Mouse (Mus musculus) limb, embryonic 15.5 days (tissue): ENCODE results near the gene Gstt3. TPM values are rescaled to one million over a fixed set of nuclear protein-coding genes. Genes with fewer than 3 reads are reported as not detected.
A peak's percentile ranks its signal among the peaks of the same experiment; 100 is the strongest.
"Not testable (repeated sequence)": the region's sequence is repeated elsewhere in the genome, so short reads cannot be mapped to it uniquely, and the experiment has no call there.

ENCODE experiments used
- ATAC-seq: fragments of 200-750 bp; cut with Nextera tagmentation; 2 replicates; pipeline ENCODE4 v1.8.0; 2017; ENCODE audit warnings: low read depth, moderate TSS enrichment; ENCODE audit not compliant: insufficient number of reproducible peaks, low FRiP score, low TSS enrichment
- H3K27ac ChIP-seq: fragments of 300-500 bp; sonication (generic); 2 replicates; pipeline ENCODE4 v1.5.1; 2015; ENCODE audit warnings: moderate library complexity, mild to moderate bottlenecking, inconsistent platforms
- H3K27me3 ChIP-seq: fragments of 300-500 bp; sonication (generic); 2 replicates; pipeline ENCODE4 v1.6.1; 2015; ENCODE audit warnings: inconsistent platforms
- H3K36me3 ChIP-seq: fragments of 300-500 bp; sonication (generic); 2 replicates; pipeline ENCODE4 v1.6.1; 2015; ENCODE audit warnings: inconsistent platforms
- H3K4me1 ChIP-seq: fragments of 300-500 bp; sonication (generic); 2 replicates; pipeline ENCODE4 v1.6.1; 2015; ENCODE audit warnings: inconsistent platforms
- H3K4me2 ChIP-seq: fragments of 300-500 bp; sonication (generic); 2 replicates; pipeline ENCODE4 v1.6.1; 2015; ENCODE audit warnings: mild to moderate bottlenecking, inconsistent platforms
- H3K4me3 ChIP-seq: fragments of 300-500 bp; sonication (generic); 2 replicates; pipeline ENCODE4 v1.5.1; 2015; ENCODE audit warnings: mild to moderate bottlenecking, inconsistent platforms
- H3K9ac ChIP-seq: fragments of 300-500 bp; sonication (generic); 2 replicates; pipeline ENCODE4 v1.6.1; 2015; ENCODE audit warnings: inconsistent platforms
- H3K9me3 ChIP-seq: fragments of 300-500 bp; sonication (generic); 2 replicates; pipeline ENCODE4 v1.6.1; 2016; ENCODE audit warnings: inconsistent platforms
- WGBS: fragments of 180-500 bp; shearing (Covaris S2); methylation state at CpG from one replicate; pipeline ENCODE4 v1.1.7; 2015; 5-methylcytosine and 5-hydroxymethylcytosine counted together
- polyA plus RNA-seq: library from polyadenylated mRNA; unstranded; fragments of >200 nt; fragmentation: Nextera tagmentation; extraction: Ambion mirVana; gene quantifications from 2 replicates; pipeline ENCODE4 v1.2.1, GENCODE M21; 2015

The Gstt3 gene
- polyA plus RNA-seq, 1 experiment from 2014 or later = 33.1 TPM

DNA sequence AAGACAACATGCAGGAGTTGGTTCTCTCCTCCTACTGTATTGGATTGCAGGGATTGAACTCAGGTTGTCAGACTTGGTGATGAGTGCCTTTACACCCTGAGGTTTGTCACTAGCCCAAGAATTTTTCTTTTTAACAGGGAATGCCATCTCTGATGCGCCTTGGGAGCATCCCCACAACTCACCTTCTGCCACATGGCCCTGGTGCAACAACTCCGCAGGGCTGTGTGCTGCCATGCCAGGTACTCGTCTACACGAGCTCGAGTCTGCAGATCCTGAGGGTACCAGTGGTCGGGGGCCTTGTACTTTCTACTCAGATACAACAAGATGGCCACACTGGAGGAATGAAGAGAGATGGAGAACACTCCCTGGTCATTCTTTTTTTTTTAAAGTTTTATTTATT, 4.7 kb downstream of the Gstt3 start:
- 86% methylated on average over 6 of the region's 6 CpGs for WGBS
- Histone ChIP-seq H3K27me3 (no peaks in the 10 kb centered on the region), H3K36me3 (no peaks in the 10 kb centered on the region), H3K4me3 (no peak overlapping the region), H3K9ac (no peak overlapping the region), H3K4me2 (no peak overlapping the region), H3K4me1 (peaks cover 25% of the 10 kb centered on the region), H3K9me3 (no peaks in the 10 kb centered on the region), H3K27ac (no peak overlapping the region)
- ATAC-seq = no peak

DNA sequence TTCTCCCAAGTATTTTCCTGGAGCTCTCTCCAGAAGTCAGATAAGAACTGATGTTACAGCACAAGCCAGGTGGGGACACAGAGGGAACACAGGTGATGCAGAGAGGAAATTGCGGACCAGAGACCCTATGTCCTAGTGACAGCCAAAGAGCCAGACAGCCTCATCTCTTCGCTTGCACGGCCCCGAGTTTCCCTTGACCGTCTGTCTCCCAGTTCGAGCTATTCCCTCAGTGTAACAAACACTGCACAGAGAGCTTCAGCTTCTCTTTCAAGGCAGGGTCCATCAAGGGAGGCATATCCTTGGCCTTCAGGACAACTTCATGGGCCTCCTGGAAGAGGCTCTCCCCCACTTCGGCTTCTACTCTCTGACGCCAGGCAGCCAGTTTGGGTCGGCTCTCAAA, 6.6 kb downstream of the Gstt3 start:
- peaks cover 10% of the 10 kb centered on the region for H3K4me1 ChIP-seq
- H3K27ac ChIP-seq = no peak overlapping the region
- no peak overlapping the region for H3K4me3 ChIP-seq
- ATAC-seq = no peak
- WGBS = 87% methylated on average over 9 of the region's 9 CpGs
- no peak overlapping the region for H3K9ac ChIP-seq
- no peak overlapping the region for H3K4me2 ChIP-seq
- H3K27me3 ChIP-seq = no peaks in the 10 kb centered on the region
- H3K36me3 ChIP-seq = no peaks in the 10 kb centered on the region
- no peaks in the 10 kb centered on the region for H3K9me3 ChIP-seq

DNA sequence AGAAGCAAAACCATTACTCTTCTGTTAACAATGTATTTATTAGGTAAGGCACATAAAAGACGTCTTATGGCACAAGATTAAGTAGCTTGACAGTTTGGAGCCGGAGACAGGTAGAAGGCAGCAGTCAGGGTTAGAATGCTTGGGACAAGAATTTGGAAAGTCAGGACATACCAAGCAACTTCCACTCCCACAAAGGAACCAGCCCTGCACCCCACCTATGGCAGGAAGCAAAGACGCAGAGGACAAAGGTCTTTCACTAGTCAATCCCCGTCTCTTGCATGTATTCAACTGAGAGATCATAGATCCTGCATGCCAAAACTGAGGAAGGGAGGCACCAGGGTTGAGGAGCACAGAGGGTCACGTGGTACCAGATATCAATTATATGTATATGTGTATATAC, 7.1 kb downstream of the Gstt3 start:
- no peaks in the 10 kb centered on the region for H3K36me3 ChIP-seq
- WGBS = 85% methylated on average over 5 of the region's 5 CpGs
- no peak for ATAC-seq
- no peak overlapping the region for H3K27ac ChIP-seq
- no peak overlapping the region for H3K4me3 ChIP-seq
- no peak overlapping the region for H3K4me2 ChIP-seq
- H3K9ac ChIP-seq = no peak overlapping the region
- peaks cover 7% of the 10 kb centered on the region for H3K4me1 ChIP-seq
- no peaks in the 10 kb centered on the region for H3K9me3 ChIP-seq
- no peaks in the 10 kb centered on the region for H3K27me3 ChIP-seq

DNA sequence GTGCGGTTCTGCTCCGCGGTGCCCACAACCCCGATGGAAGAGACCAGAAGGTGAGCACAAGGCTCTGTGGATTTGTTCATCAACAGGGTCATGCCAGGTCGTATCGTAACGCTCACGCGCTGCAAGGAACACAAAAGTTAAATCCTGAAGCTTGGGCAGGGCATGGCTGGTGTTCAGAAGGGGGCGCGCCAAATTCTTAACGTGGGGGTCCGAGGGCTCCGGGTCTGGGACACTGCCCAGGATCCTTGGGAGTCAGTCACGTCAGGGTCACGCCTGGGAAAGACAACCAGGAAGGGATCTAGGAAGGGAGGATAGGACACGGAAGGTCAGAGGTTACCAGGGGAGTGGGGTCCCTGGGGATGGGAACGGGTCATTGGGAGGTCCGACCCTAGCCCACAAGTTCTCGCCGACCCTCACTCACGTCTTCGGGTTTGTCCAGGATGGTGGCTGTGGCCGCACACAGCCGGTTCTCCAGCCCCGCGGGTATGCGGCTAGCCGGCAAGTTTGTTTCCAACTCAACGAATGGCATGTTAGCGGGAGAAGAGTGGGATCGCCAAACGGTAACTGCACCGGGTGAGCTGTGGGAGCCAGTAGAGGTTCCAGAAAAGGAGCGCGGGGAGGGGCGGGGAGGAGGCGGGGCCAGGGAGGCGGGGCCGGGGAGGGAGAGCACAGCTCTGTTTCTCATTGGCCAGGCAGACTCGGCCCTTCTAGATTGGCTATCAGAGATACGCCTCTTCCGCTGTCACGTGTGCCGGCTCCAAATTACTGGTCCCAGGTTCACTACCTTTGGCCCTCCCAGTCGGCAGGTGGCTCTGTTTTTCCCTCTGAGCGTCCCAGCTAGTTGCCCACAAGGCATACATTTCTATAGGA, 8.2 kb downstream of the Gstt3 start, which contains the start of gene Ddt:
Ddt (minus strand) TSS at position 620 of the 870 bp plus-strand sequence.
- H3K27ac ChIP-seq = peak within 1 kb of the TSS; percentile 72; the same call in 1 of the 2 replicates
- no peaks in the 10 kb centered on the region for H3K27me3 ChIP-seq
- WGBS = under 1% methylated on average over 47 of the region's 47 CpGs
- peak; percentile 90 for ATAC-seq
- H3K4me2 ChIP-seq = peak within 1 kb of the TSS; percentile 97
- peak within 1 kb of the TSS; percentile 66 for H3K9ac ChIP-seq
- no peaks in the 10 kb centered on the region for H3K36me3 ChIP-seq
- no peaks in the 10 kb centered on the region for H3K9me3 ChIP-seq
- peaks cover 7% of the 10 kb centered on the region for H3K4me1 ChIP-seq
- H3K4me3 ChIP-seq = peak within 1 kb of the TSS; percentile 70

DNA sequence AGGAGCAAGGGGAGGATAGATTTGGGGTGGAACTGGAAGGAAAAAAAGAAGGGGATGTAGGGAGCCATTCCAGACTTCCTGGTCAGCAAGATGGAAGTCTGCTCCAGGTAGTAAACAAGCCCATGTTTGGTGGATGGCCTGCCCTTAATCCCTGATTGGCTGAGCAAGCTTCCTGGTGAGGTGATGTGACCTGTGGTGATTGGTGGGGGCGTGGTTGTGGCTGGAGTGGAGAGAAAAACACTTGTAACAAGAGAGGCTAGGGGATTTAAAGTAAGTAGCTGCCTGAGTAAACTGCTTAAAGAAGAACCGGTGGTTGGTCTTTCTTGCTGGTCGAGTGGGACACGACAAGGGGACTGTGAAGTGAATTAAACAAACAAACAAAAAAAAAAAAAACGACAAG, 13.5 kb downstream of the Gstt3 start:
- not testable (repeated sequence) for H3K9ac ChIP-seq, H3K36me3 ChIP-seq, H3K9me3 ChIP-seq, H3K4me2 ChIP-seq, H3K27ac ChIP-seq, H3K27me3 ChIP-seq, ATAC-seq, H3K4me3 ChIP-seq
- H3K4me1 ChIP-seq = peaks cover 20% of the 10 kb centered on the region
- 34% methylated on average over 5 of the region's 5 CpGs for WGBS

DNA sequence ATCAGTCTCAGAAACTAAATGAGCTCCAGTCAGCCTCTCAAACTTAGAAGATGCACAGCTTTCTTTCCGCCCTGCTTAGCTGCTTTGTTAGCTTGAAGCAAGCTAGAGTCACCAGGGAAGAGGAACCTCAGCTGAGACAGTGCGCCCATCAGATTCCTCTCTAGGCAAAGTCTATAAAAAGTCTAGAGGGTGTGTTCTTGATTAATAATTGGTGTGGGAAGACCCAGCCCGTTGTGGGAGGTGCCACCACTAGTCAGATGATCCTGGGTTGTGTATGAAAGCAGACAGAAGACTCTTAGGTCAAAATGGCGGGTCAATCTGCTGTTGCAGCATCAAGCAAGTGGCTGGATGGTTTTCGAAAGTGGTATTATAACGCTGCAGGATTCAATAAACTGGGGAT, 14.4 kb downstream of the Gstt3 start:
- WGBS = 83% methylated on average over 6 of the region's 6 CpGs

DNA sequence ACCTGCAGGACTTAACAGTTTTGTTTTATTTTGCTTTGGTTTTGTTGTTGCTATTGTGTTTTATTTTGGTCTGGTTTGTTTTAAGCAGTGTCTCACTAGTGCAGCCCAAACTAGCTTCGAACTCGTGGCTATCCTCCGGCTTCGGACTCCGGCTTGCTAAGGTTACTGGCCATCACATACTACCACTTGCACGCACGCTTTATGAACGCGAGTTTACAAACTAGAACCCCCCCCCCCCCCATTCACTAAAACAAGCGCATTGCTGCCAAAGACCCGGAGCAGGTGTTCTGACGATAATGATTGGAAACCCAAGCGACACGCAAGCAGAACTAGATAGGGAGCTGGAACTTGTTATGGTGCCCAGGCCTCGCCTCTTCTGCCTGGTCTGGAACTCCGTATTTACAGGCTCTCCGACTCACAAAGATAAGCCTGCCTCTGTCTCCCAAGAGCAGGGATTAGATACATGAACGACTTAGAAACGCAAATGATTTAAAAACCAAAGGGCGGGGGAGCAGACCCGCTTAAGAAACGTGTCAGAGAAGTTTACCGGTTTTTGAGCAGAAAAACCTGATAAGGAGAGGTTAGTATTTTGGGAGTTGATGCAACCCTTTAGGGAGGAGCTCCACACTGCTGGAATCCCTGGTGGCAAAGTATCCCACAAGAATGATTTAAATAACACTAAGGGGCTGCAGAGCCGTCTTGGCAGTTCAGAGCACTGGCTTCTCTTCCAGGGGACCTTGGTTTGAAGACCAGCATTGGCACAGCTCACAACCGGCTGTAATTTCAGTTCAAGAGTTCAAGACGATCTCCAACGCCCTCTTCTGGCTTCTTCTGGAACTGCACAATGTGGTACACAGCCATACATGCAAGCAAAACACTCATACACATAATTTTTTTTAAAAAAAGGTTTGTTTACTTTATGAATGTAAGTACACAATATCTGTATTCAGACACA, 16.4 kb downstream of the Gstt3 start:
- no peaks in the 10 kb centered on the region for H3K27me3 ChIP-seq
- ATAC-seq = peak; percentile 13; the same call in 1 of the 2 replicates
- H3K4me3 ChIP-seq = peak overlapping the region; percentile 96
- peaks cover 16% of the 10 kb centered on the region for H3K4me1 ChIP-seq
- no peaks in the 10 kb centered on the region; the same call in 1 of the 2 replicates for H3K36me3 ChIP-seq
- 1% methylated on average over 27 of the region's 27 CpGs for WGBS
- H3K27ac ChIP-seq = peak overlapping the region; percentile 57; the same call in 1 of the 2 replicates
- no peaks in the 10 kb centered on the region for H3K9me3 ChIP-seq
- no peak overlapping the region for H3K9ac ChIP-seq
- peak overlapping the region; percentile 76 for H3K4me2 ChIP-seq

More for the DNA sequence above, 14.4 kb downstream of the Gstt3 start:
- Histone ChIP-seq H3K9me3 (no peaks in the 10 kb centered on the region), H3K27ac (no peak overlapping the region), H3K4me2 (no peak overlapping the region), H3K27me3 (no peaks in the 10 kb centered on the region), H3K4me3 (no peak overlapping the region), H3K9ac (no peak overlapping the region), H3K36me3 (no peaks in the 10 kb centered on the region), H3K4me1 (peaks cover 16% of the 10 kb centered on the region)
- ATAC-seq = no peak

DNA sequence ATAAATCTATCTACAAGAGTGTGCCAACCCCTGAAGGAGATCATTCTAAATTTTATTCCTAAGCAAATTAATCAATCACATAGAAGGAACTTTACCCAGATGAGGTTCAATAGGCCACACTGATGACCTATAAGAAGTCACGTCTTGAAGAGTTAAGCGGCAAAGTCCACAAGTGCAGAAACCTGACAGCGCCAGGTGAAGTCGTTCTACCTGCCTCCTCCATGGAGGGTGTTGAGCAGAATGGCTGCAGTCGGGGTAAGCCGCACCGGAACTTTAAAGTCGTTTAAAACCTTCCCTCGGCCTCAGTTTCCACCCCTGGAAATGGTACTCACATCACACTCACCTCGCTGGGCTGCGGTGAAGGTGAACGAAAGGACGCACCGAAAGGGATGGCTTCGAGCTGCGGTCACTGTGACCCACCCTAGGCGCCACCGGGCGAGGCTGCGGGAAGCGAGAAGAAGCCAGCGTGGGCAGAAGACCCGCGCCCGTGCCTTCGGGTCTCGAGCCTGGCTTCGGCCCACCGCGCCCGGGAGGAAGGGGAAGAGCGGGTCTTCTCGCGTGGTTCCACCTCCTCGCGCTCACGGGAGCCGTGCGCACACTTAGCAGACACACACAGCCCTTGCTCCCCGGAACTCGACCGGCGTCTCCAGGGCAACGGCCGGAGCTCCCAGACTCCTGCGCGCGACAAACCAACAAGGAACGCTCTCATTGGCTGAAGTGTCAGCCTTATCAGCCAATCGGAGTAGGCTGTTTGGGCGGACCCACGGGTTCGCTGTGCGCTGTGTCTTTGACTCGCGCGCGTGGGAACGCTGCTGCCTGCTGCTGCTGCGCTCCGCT, 17.3 kb downstream of the Gstt3 start, which contains the start of gene Cabin1:
Cabin1 (minus strand) TSS at position 660 of the 837 bp plus-strand sequence.
- Histone ChIP-seq H3K27ac (peak within 1 kb of the TSS; percentile 67), H3K4me2 (peak within 1 kb of the TSS; percentile 76), H3K36me3 (no peaks in the 10 kb centered on the region; the same call in 1 of the 2 replicates), H3K4me3 (peak within 1 kb of the TSS; percentile 96), H3K9me3 (no peaks in the 10 kb centered on the region), H3K27me3 (no peaks in the 10 kb centered on the region), H3K4me1 (peaks cover 16% of the 10 kb centered on the region), H3K9ac (peak within 1 kb of the TSS; percentile 68)
- ATAC-seq = peak; percentile 95
- under 1% methylated on average over 61 of the region's 61 CpGs for WGBS

DNA sequence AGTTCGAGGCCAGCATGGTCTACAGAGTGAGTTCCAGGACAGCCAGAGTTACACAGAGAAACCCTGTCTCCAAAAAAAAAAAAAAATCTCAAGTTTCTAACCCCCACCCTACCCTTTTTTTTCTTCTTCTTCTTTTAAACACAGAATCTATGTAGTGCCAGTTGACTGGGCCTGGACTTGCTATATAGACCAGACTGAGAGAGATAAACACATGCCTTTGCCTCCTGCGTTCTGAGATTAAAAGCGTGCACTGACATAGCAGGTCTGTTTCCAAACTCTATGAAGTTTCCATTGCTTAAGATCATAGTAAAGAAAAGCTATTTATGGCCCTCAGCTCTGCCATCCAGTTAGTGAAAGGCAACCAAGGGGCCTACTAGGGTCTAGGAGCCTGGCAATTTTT, 18.8 kb downstream of the Gstt3 start:
- peaks cover 16% of the 10 kb centered on the region for H3K4me1 ChIP-seq
- no peaks in the 10 kb centered on the region for H3K9me3 ChIP-seq
- no peak overlapping the region for H3K9ac ChIP-seq
- no peak overlapping the region for H3K4me3 ChIP-seq
- WGBS = 95% methylated on average over 3 of the region's 3 CpGs
- ATAC-seq = no peak
- peaks cover 5% of the 10 kb centered on the region for H3K36me3 ChIP-seq
- no peak overlapping the region for H3K4me2 ChIP-seq
- no peaks in the 10 kb centered on the region for H3K27me3 ChIP-seq
- no peak overlapping the region for H3K27ac ChIP-seq

DNA sequence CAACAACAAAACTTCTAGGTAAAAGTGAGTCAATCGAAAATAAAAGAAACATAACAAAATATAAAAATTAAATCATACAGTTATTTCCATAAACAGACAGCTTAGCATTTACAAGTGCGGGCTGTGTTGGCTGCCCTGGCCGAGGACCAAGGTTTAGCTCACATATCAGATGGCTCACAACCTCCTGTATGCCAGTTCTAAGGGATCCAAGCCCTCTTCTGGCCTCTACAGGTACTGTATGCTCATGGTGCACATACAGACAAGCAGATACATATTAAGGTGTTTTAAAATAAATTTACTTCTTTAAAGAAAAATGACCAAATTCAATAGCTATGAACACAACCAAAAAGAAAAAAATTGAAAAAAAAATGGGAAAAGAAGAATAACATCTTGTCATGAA, 20.9 kb downstream of the Gstt3 start:
- H3K27ac ChIP-seq = no peak overlapping the region
- H3K4me2 ChIP-seq = no peak overlapping the region
- H3K9me3 ChIP-seq = no peaks in the 10 kb centered on the region
- no peaks in the 10 kb centered on the region for H3K27me3 ChIP-seq
- no peak overlapping the region for H3K4me3 ChIP-seq
- WGBS = 90% methylated on average over 3 of the region's 3 CpGs
- peaks cover 10% of the 10 kb centered on the region for H3K36me3 ChIP-seq
- no peak for ATAC-seq
- H3K4me1 ChIP-seq = peaks cover 16% of the 10 kb centered on the region
- H3K9ac ChIP-seq = no peak overlapping the region

DNA sequence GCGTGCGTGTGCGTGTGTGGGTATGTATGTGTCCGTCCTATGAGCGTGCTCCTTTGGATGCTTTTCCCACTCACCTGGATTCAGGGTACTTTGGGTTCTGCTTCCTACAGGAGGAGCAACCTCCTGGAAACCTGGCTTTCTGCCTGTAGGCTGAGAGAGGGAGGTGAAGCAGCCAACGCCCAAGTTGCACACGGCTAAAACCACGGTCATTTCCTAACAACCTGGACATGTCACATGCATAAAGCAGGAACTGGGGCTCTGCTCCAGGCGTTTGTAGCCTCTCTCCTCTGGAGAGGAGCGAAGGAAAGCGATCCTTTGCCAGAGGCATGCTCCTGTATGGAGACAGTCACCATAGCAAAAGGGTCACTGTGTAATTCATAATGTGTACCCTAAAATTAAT, 24.5 kb downstream of the Gstt3 start:
- Histone ChIP-seq H3K36me3 (peaks cover 46% of the 10 kb centered on the region), H3K4me2 (no peak overlapping the region), H3K9ac (no peak overlapping the region), H3K4me3 (no peak overlapping the region), H3K4me1 (no peaks in the 10 kb centered on the region), H3K9me3 (no peaks in the 10 kb centered on the region), H3K27ac (no peak overlapping the region), H3K27me3 (no peaks in the 10 kb centered on the region)
- no peak for ATAC-seq
- 88% methylated on average over 11 of the region's 11 CpGs for WGBS
